Mouse (Mus musculus) layer of hippocampus, postnatal 14 days (tissue): ENCODE measurements around the gene Apon. TPM values are rescaled to one million over a fixed set of nuclear protein-coding genes. Genes with fewer than 3 reads are reported as not detected.

ENCODE experiments used
- total RNA-seq, 2 experiments: library from RNA; stranded (reverse); gene quantifications; 2 replicates each; pipeline ENCODE4 v1.2.3; 2021

Gene Apon
- total RNA-seq, 2 experiments from 2014 or later: not detected

Other genes starting within 250 kb of the Apon start
- not detected for gene Hsd17b6, start 246.5 kb upstream of the Apon start, total RNA-seq
- gene Prim1, start 238.9 kb upstream of the Apon start, total RNA-seq: 1 to 10 TPM; 5.4 to 6.6 TPM
- gene Naca, start 218.5 kb upstream of the Apon start, total RNA-seq: 100 to 1,000 TPM; 321 to 339 TPM
- 100 to 1,000 TPM; 138 to 149 TPM for gene Ptges3, start 195.1 kb upstream of the Apon start, total RNA-seq
- 1,000 to 10,000 TPM; 1,880 to 1,915 TPM for gene Atp5b, start 170.8 kb upstream of the Apon start, total RNA-seq
- 10 to 100 TPM; 35.1 to 36.8 TPM for gene Baz2a, start 162.5 kb upstream of the Apon start, total RNA-seq
- gene Rbms2, start 73.8 kb upstream of the Apon start, total RNA-seq: 10 to 100 TPM; 13.4 to 14.6 TPM
- 10 to 100 TPM; 14.2 to 18.4 TPM for gene Gls2, start 59.6 kb upstream of the Apon start, total RNA-seq
- gene Spryd4, start 42.3 kb upstream of the Apon start, total RNA-seq: 10 to 100 TPM; 11.1 to 11.5 TPM
- gene Mip, start 28.3 kb upstream of the Apon start, total RNA-seq: not detected
- gene Timeless, start 22.0 kb upstream of the Apon start, total RNA-seq: 1 to 10 TPM; 4.1 to 7.6 TPM
- gene Apof, start 14.6 kb downstream of the Apon start, total RNA-seq: not detected
- gene Stat2, start 16.5 kb downstream of the Apon start, total RNA-seq: 10 to 100 TPM; 29.2 to 30.3 TPM
- gene Il23a, start 44.7 kb downstream of the Apon start, total RNA-seq: 1 to 10 TPM; 2.4 to 3.2 TPM
- 10 to 100 TPM; 15.1 to 15.4 TPM for gene Pan2, start 49.2 kb downstream of the Apon start, total RNA-seq
- 10 to 100 TPM; 76.5 to 80.3 TPM for gene Cnpy2, start 68.4 kb downstream of the Apon start, total RNA-seq
- 100 to 1,000 TPM; 260 to 274 TPM for gene Cs, start 83.6 kb downstream of the Apon start, total RNA-seq
- 10 to 100 TPM; 60.0 to 62.1 TPM for gene Coq10a, start 114.9 kb downstream of the Apon start, total RNA-seq
- gene Ankrd52, start 123.0 kb downstream of the Apon start, total RNA-seq: 10 to 100 TPM; 83.6 to 86.7 TPM
- under 1 TPM in 1 of 2 experiments, not detected in 1; 0.60 TPM for gene Slc39a5, start 147.1 kb downstream of the Apon start, total RNA-seq
- 10 to 100 TPM; 94.5 TPM for gene Nabp2, start 157.4 kb downstream of the Apon start, total RNA-seq
- gene Rnf41, start 157.6 kb downstream of the Apon start, total RNA-seq: 10 to 100 TPM; 67.2 to 72.0 TPM
- gene Smarcc2, start 205.2 kb downstream of the Apon start, total RNA-seq: 100 to 1,000 TPM; 208 to 212 TPM
- 100 to 1,000 TPM; 596 to 608 TPM for gene Myl6, start 240.0 kb downstream of the Apon start, total RNA-seq
- gene Myl6b, start 244.6 kb downstream of the Apon start, total RNA-seq: 10 to 100 TPM; 15.5 to 16.2 TPM